Mouse (Mus musculus): ENCODE data around the gene Trp53. TPM values are rescaled to one million over a fixed set of nuclear protein-coding genes. Genes with fewer than 3 reads are reported as not detected.

Gene Trp53
- polyA plus RNA-seq, 1 experiment from 2014 or later: 120 TPM

GRCm38 (mm10) chr11:69565131-69565530 lies 15.0 kb upstream of the Trp53 start:
- peaks cover 74% of the 10 kb centered on the region for H3K36me3 ChIP-seq (replicated peaks)
- no peak for ATAC-seq (ENCODE audit: low FRiP score)
- peaks cover 27% of the 10 kb centered on the region for H3K4me1 ChIP-seq
- H3K4me3 ChIP-seq (replicated peaks): no peak overlapping the region
- no peak overlapping the region for H3K4me2 ChIP-seq
- H3K27me3 ChIP-seq: 0 out of 2 replicates have a peak, but pooled peaks cover 12% of the 10 kb centered on the region
- H3K27ac ChIP-seq: 0 out of 2 replicates have a peak overlapping the region, but pooled peaks have one; percentile 50
- H3K9me3 ChIP-seq: no peaks in the 10 kb centered on the region
- H3K9ac ChIP-seq: no peak overlapping the region
- WGBS: 86% methylated on average over 8 of the region's 8 CpGs

GRCm38 (mm10) chr11:69575220-69575619 lies 4.9 kb upstream of the Trp53 start:
- Histone ChIP-seq H3K4me1 (peaks cover 41% of the 10 kb centered on the region), H3K4me3 (replicated peaks) (no peak overlapping the region), H3K27me3 (no peaks in the 10 kb centered on the region), H3K9me3 (no peaks in the 10 kb centered on the region), H3K9ac (no peak overlapping the region), H3K27ac (no peak overlapping the region), H3K4me2 (no peak overlapping the region), H3K36me3 (replicated peaks) (peaks cover 48% of the 10 kb centered on the region)
- 73% methylated on average over 3 of the region's 3 CpGs for WGBS
- no peak for ATAC-seq (ENCODE audit: low FRiP score)

GRCm38 (mm10) chr11:69576307-69576706 lies 3.9 kb upstream of the Trp53 start:
- peak overlapping the region; percentile 6; the same call in 1 of the 2 replicates for H3K4me2 ChIP-seq
- H3K9me3 ChIP-seq: no peaks in the 10 kb centered on the region
- H3K4me1 ChIP-seq: peaks cover 41% of the 10 kb centered on the region
- H3K27ac ChIP-seq: no peak overlapping the region
- 77% methylated on average over 5 of the region's 5 CpGs for WGBS
- no peak overlapping the region for H3K9ac ChIP-seq
- no peak overlapping the region for H3K4me3 ChIP-seq (replicated peaks)
- ATAC-seq (ENCODE audit: low FRiP score): no peak
- peaks cover 37% of the 10 kb centered on the region for H3K36me3 ChIP-seq (replicated peaks)
- H3K27me3 ChIP-seq: no peaks in the 10 kb centered on the region

- no peaks in the 10 kb centered on the region for H3K27me3 ChIP-seq
- ATAC-seq (ENCODE audit: low FRiP score): no peak
- H3K4me2 ChIP-seq: peak overlapping the region; percentile 84
- no peak overlapping the region for H3K27ac ChIP-seq
- peaks cover 20% of the 10 kb centered on the region for H3K36me3 ChIP-seq (replicated peaks)
- H3K4me1 ChIP-seq: peaks cover 50% of the 10 kb centered on the region
- H3K9ac ChIP-seq: peak overlapping the region; percentile 90
- H3K9me3 ChIP-seq: no peaks in the 10 kb centered on the region
- WGBS: 15% methylated on average over 15 of the region's 15 CpGs
- H3K4me3 ChIP-seq (replicated peaks): peak overlapping the region; percentile 79
Measured at GRCm38 (mm10) chr11:69578301-69578700, 1.9 kb upstream of the Trp53 start.

- 2% methylated on average over 39 of the region's 39 CpGs for WGBS
- peak overlapping the region; percentile 84 for H3K4me2 ChIP-seq
- H3K27ac ChIP-seq: peak overlapping the region; percentile 95
- H3K4me1 ChIP-seq: peaks cover 53% of the 10 kb centered on the region
- H3K9me3 ChIP-seq: no peaks in the 10 kb centered on the region
- H3K36me3 ChIP-seq (replicated peaks): peaks cover 14% of the 10 kb centered on the region
- peak overlapping the region; percentile 90 for H3K9ac ChIP-seq
- peak overlapping the region; percentile 79 for H3K4me3 ChIP-seq (replicated peaks)
- no peaks in the 10 kb centered on the region for H3K27me3 ChIP-seq
- peak; percentile 89 for ATAC-seq (ENCODE audit: low FRiP score)
Measured at GRCm38 (mm10) chr11:69579128-69580017, 786 bp upstream of the Trp53 start.

- H3K4me2 ChIP-seq: peak overlapping the region; percentile 71
- H3K4me1 ChIP-seq: peaks cover 43% of the 10 kb centered on the region
- H3K27ac ChIP-seq: peak overlapping the region; percentile 95
- ATAC-seq (ENCODE audit: low FRiP score): peak; percentile 6; the same call in 1 of the 2 replicates
- peaks cover 12% of the 10 kb centered on the region for H3K36me3 ChIP-seq (replicated peaks)
- H3K9ac ChIP-seq: peak overlapping the region; percentile 67
- no peaks in the 10 kb centered on the region for H3K9me3 ChIP-seq
- H3K4me3 ChIP-seq (replicated peaks): peak overlapping the region; percentile 79
- WGBS: under 1% methylated on average over 25 of the region's 25 CpGs
- no peaks in the 10 kb centered on the region for H3K27me3 ChIP-seq
Measured at GRCm38 (mm10) chr11:69580572-69581146, 500 bp downstream of the Trp53 start.

- Histone ChIP-seq H3K4me2 (peak overlapping the region; percentile 71), H3K27me3 (no peaks in the 10 kb centered on the region), H3K27ac (peak overlapping the region; percentile 95), H3K4me1 (peaks cover 39% of the 10 kb centered on the region), H3K36me3 (replicated peaks) (peaks cover 8% of the 10 kb centered on the region), H3K9ac (peak overlapping the region; percentile 67), H3K4me3 (replicated peaks) (peak overlapping the region; percentile 79), H3K9me3 (no peaks in the 10 kb centered on the region)
- WGBS: under 1% methylated on average over 36 of the region's 36 CpGs
- ATAC-seq (ENCODE audit: low FRiP score): peak; percentile 83
Measured at GRCm38 (mm10) chr11:69581147-69581688, 1.1 kb downstream of the Trp53 start.

GRCm38 (mm10) chr11:69581814-69582213 lies 1.7 kb downstream of the Trp53 start:
- no peak for ATAC-seq (ENCODE audit: low FRiP score)
- Histone ChIP-seq H3K4me3 (replicated peaks) (peak overlapping the region; percentile 79), H3K9me3 (no peaks in the 10 kb centered on the region), H3K4me1 (peaks cover 34% of the 10 kb centered on the region), H3K36me3 (replicated peaks) (peaks cover 8% of the 10 kb centered on the region; the same call in 1 of the 2 replicates), H3K4me2 (peak overlapping the region; percentile 71), H3K27ac (peak overlapping the region; percentile 95), H3K27me3 (no peaks in the 10 kb centered on the region), H3K9ac (peak overlapping the region; percentile 67)
- WGBS: under 1% methylated on average over 8 of the region's 8 CpGs

- peaks cover 13% of the 10 kb centered on the region for H3K36me3 ChIP-seq (replicated peaks)
- 0 out of 2 replicates have a peak overlapping the region, but pooled peaks have one; percentile 36 for H3K9ac ChIP-seq
- peaks cover 29% of the 10 kb centered on the region for H3K4me1 ChIP-seq
- no peaks in the 10 kb centered on the region for H3K27me3 ChIP-seq
- no peaks in the 10 kb centered on the region for H3K9me3 ChIP-seq
- no peak for ATAC-seq (ENCODE audit: low FRiP score)
- H3K27ac ChIP-seq: no peak overlapping the region
- peak overlapping the region; percentile 79; the same call in 1 of the 2 replicates for H3K4me3 ChIP-seq (replicated peaks)
- 65% methylated on average over 9 of the region's 9 CpGs for WGBS
- peak overlapping the region; percentile 71 for H3K4me2 ChIP-seq
Measured at GRCm38 (mm10) chr11:69582230-69582805, 2.2 kb downstream of the Trp53 start.

GRCm38 (mm10) chr11:69584008-69584407 lies 3.8 kb downstream of the Trp53 start:
- no peak overlapping the region for H3K27ac ChIP-seq
- H3K9me3 ChIP-seq: no peaks in the 10 kb centered on the region
- no peak overlapping the region for H3K4me3 ChIP-seq (replicated peaks)
- peaks cover 30% of the 10 kb centered on the region for H3K36me3 ChIP-seq (replicated peaks)
- no peaks in the 10 kb centered on the region for H3K27me3 ChIP-seq
- 88% methylated on average over 7 of the region's 7 CpGs for WGBS
- H3K4me2 ChIP-seq: no peak overlapping the region
- ATAC-seq (ENCODE audit: low FRiP score): no peak
- no peak overlapping the region for H3K9ac ChIP-seq
- peaks cover 16% of the 10 kb centered on the region for H3K4me1 ChIP-seq

GRCm38 (mm10) chr11:69584937-69585336 lies 4.8 kb downstream of the Trp53 start:
- H3K4me2 ChIP-seq: no peak overlapping the region
- peaks cover 39% of the 10 kb centered on the region for H3K36me3 ChIP-seq (replicated peaks)

More at GRCm38 (mm10) chr11:69584937-69585336, 4.8 kb downstream of the Trp53 start:
- Histone ChIP-seq H3K27ac (no peak overlapping the region), H3K9ac (no peak overlapping the region), H3K27me3 (no peaks in the 10 kb centered on the region), H3K4me1 (peaks cover 11% of the 10 kb centered on the region), H3K9me3 (no peaks in the 10 kb centered on the region), H3K4me3 (replicated peaks) (no peak overlapping the region)
- no peak for ATAC-seq (ENCODE audit: low FRiP score)
- WGBS: 95% methylated on average over 13 of the region's 13 CpGs

All from forebrain, embryonic 12.5 days (tissue).